Mouse (Mus musculus) stomach, postnatal 0 days (tissue): ENCODE results near the gene D10Jhu81e. TPM values are rescaled to one million over a fixed set of nuclear protein-coding genes. Genes with fewer than 3 reads are reported as not detected.

ENCODE experiments used
- ATAC-seq: fragments of 200-750 bp; cut with Nextera tagmentation; 2 replicates; pipeline ENCODE4 v1.8.0; 2017; ENCODE audit not compliant: low FRiP score, low TSS enrichment
- DNase-seq: peaks from one replicate; pipeline ENCODE4 v3.0.0-alpha.2; 2016; ENCODE audit warnings: low spot score
- H3K27ac ChIP-seq: fragments of 300-500 bp; sonication (generic); replicated peaks from 2 replicates; pipeline ENCODE4 v1.5.1; 2014; ENCODE audit warnings: mild to moderate bottlenecking, control low read depth
- H3K27me3 ChIP-seq: fragments of 300-500 bp; sonication (generic); 2 replicates; pipeline ENCODE4 v1.6.1; 2014; ENCODE audit warnings: low read length; ENCODE audit not compliant: control insufficient read depth, insufficient read depth
- H3K36me3 ChIP-seq: fragments of 300-500 bp; sonication (generic); 2 replicates; pipeline ENCODE4 v1.6.1; 2014; ENCODE audit warnings: low read length, mixed read lengths; ENCODE audit not compliant: control insufficient read depth, insufficient read depth
- H3K4me1 ChIP-seq: fragments of 300-500 bp; sonication (generic); replicated peaks from 2 replicates; pipeline ENCODE4 v1.6.1; 2014; ENCODE audit warnings: antibody characterized with exemption; ENCODE audit not compliant: control insufficient read depth, insufficient read depth
- H3K4me2 ChIP-seq: fragments of 300-500 bp; sonication (generic); replicated peaks from 2 replicates; pipeline ENCODE4 v1.6.1; 2014; ENCODE audit warnings: low read depth, mild to moderate bottlenecking, control low read depth, moderate library complexity
- H3K4me3 ChIP-seq: fragments of 300-500 bp; sonication (generic); 2 replicates; pipeline ENCODE4 v1.5.1; 2014; ENCODE audit warnings: low read depth, low read length, control low read depth
- H3K9ac ChIP-seq: fragments of 300-500 bp; sonication (generic); 2 replicates; pipeline ENCODE4 v1.6.1; 2014; ENCODE audit warnings: mild to moderate bottlenecking, low read length, control low read depth, mixed read lengths
- H3K9me3 ChIP-seq: fragments of 300-500 bp; sonication (generic); 2 replicates; pipeline ENCODE4 v1.6.1; 2016; ENCODE audit warnings: low read length; ENCODE audit not compliant: control insufficient read depth
- CTCF ChIP-seq: IDR thresholded peaks from 2 replicates; pipeline ENCODE4 v1.5.1; 2016; ENCODE audit warnings: antibody characterized with exemption, low read depth, mild to moderate bottlenecking, moderate library complexity
- EP300 ChIP-seq: optimal IDR thresholded peaks from 2 replicates; pipeline ENCODE3; 2016; ENCODE audit warnings: antibody characterized with exemption
- WGBS: fragments of 180-500 bp; shearing (Covaris S2); extraction: QIAGEN DNeasy Blood & Tissue Kit; methylation state at CpG from one replicate; pipeline ENCODE4 v1.1.7; 2014; 5-methylcytosine and 5-hydroxymethylcytosine counted together
- polyA plus RNA-seq: library from polyadenylated mRNA; unstranded; fragments of >200 nt; fragmentation: Nextera tagmentation; extraction: Ambion mirVana; gene quantifications from 2 replicates; pipeline ENCODE4 v1.2.1, GENCODE M21; 2015

The D10Jhu81e gene
- polyA plus RNA-seq, 1 experiment from 2014 or later: 28.4 TPM

DNA sequence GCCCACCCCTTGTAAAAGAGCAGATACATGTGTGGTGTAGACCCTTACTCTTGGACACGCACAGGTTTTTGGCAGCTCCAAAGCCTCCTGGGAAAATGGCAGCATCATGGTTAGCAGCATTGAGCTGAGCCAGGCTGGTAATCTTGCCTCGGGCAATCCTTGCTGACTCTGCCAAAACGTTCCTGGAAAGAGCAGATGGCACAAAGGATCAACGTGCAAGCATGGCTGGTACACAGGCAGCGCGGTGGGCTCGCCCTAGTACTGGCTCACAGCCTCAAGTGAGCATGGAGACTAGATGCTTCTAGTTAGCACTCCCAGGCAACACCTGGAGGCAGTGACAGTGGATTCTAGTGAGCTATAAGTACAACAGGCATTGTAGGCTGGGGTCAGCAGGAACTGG is 2.2 kb downstream of the D10Jhu81e start:
- no peaks in the 10 kb centered on the region for H3K9me3 ChIP-seq
- DNase-seq (no peak), ATAC-seq (no peak)
- WGBS: 83% methylated on average over 7 of the region's 7 CpGs
- no peaks in the 10 kb centered on the region for H3K27me3 ChIP-seq
- TF ChIP-seq CTCF (no peak), EP300 (no peak)
- no peak overlapping the region for H3K27ac ChIP-seq
- no peak overlapping the region for H3K9ac ChIP-seq
- 0 out of 2 replicates have a peak, but pooled peaks cover 3% of the 10 kb centered on the region for H3K4me1 ChIP-seq
- no peak overlapping the region for H3K4me2 ChIP-seq
- H3K36me3 ChIP-seq: peaks cover 24% of the 10 kb centered on the region
- H3K4me3 ChIP-seq: no peak overlapping the region

DNA sequence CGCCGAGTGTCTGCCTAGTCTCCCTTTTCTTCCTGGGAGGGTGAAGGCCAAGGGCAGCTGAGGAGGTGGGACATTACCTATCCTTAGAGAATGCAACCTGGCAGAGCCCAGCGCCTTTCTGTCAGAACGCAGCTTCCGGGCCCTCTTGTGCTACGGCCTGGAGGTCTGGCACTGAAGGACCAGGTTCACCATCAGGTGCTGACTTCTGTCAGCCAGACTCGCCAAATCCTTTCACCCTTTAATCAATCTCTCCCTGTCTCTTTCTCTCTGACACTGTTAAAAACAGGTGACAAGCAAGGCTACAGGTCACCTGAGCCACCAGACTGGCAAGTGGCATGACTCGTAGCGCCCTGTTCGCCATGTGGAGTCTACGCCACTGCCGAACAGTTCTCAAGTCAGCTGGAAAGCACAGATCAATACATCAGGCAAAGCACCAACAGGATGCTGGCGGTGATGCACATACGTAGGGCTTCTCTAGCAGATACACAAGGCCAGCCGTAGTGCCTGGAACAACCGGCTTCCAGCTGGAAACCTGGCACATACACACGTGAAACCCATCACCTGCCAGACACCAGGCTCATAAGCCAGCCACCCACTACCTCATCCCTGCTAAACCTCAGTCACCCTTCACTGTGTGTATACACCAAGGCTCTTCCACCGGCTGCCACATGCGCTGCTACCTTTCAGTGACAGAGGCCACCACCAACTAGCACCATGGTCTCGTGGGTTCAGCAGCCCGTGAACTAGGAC is 4.2 kb downstream of the D10Jhu81e start:
- H3K36me3 ChIP-seq: peaks cover 20% of the 10 kb centered on the region
- H3K4me2 ChIP-seq: no peak overlapping the region
- TF ChIP-seq EP300: no peak
- TF ChIP-seq CTCF: no peak
- no peak for ATAC-seq
- DNase-seq: no peak
- 0 out of 2 replicates have a peak, but pooled peaks cover 3% of the 10 kb centered on the region for H3K4me1 ChIP-seq
- H3K27me3 ChIP-seq: no peaks in the 10 kb centered on the region
- WGBS: 88% methylated on average over 21 of the region's 21 CpGs
- no peaks in the 10 kb centered on the region for H3K9me3 ChIP-seq
- H3K9ac ChIP-seq: no peak overlapping the region
- H3K27ac ChIP-seq: no peak overlapping the region
- H3K4me3 ChIP-seq: no peak overlapping the region

DNA sequence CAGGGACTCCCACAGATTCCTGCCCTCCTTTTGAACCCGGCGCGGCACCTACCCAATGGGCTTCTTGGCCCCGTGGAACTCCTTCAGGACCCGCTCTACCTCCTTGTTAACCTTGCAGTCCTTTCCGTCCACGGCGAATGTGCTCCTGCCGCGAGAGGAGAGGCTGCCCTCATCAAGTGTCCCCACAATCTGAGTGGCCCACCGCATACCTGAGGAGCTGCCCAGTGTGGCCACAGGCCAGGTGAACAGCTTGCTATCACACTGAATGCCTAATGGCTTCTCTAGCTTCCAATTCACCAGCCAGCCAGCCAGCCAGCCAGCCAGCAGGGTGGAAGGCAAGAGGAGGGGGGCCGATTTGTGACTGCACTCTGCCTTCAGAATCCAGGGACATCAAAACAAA is 4.8 kb downstream of the D10Jhu81e start:
- Histone ChIP-seq H3K9ac (no peak overlapping the region), H3K9me3 (no peaks in the 10 kb centered on the region), H3K27ac (no peak overlapping the region), H3K4me3 (no peak overlapping the region), H3K4me1 (0 out of 2 replicates have a peak, but pooled peaks cover 4% of the 10 kb centered on the region), H3K4me2 (no peak overlapping the region), H3K27me3 (no peaks in the 10 kb centered on the region), H3K36me3 (peaks cover 20% of the 10 kb centered on the region)
- TF ChIP-seq EP300: no peak
- TF ChIP-seq CTCF: no peak
- ATAC-seq (no peak), DNase-seq (no peak)
- WGBS: 93% methylated on average over 12 of the region's 12 CpGs

GRCm38 (mm10) chr10:78163923-78164322 is 5.7 kb downstream of the D10Jhu81e start:
- Histone ChIP-seq H3K4me1 (0 out of 2 replicates have a peak, but pooled peaks cover 4% of the 10 kb centered on the region), H3K36me3 (peaks cover 20% of the 10 kb centered on the region), H3K9ac (no peak overlapping the region), H3K9me3 (no peaks in the 10 kb centered on the region), H3K27me3 (no peaks in the 10 kb centered on the region), H3K4me3 (no peak overlapping the region), H3K27ac (no peak overlapping the region), H3K4me2 (no peak overlapping the region)
- ATAC-seq (no peak; the same call in 1 of the 2 replicates), DNase-seq (peak; percentile 74)
- 21% methylated on average over 4 of the region's 4 CpGs for WGBS
- TF ChIP-seq CTCF: peak; percentile 91
- no peak for TF ChIP-seq EP300

- no peak for ATAC-seq
- Histone ChIP-seq H3K4me1 (0 out of 2 replicates have a peak, but pooled peaks cover 3% of the 10 kb centered on the region), H3K9ac (no peak overlapping the region), H3K36me3 (peaks cover 20% of the 10 kb centered on the region), H3K27ac (peak overlapping the region; percentile 49; the same call in 1 of the 2 replicates), H3K4me2 (no peak overlapping the region), H3K27me3 (no peaks in the 10 kb centered on the region), H3K4me3 (no peak overlapping the region), H3K9me3 (no peaks in the 10 kb centered on the region)
- no peak for DNase-seq
- 88% methylated on average over 9 of the region's 9 CpGs for WGBS
- no peak for TF ChIP-seq EP300
- TF ChIP-seq CTCF: no peak
These were observed 6.3 kb downstream of the D10Jhu81e start for GRCm38 (mm10) chr10:78163241-78163640.

GRCm38 (mm10) chr10:78162646-78163045 is 6.9 kb downstream of the D10Jhu81e start:
- no peak for TF ChIP-seq EP300
- TF ChIP-seq CTCF: no peak
- 0 out of 2 replicates have a peak, but pooled peaks cover 3% of the 10 kb centered on the region for H3K4me1 ChIP-seq
- H3K9me3 ChIP-seq: no peaks in the 10 kb centered on the region
- H3K4me3 ChIP-seq: no peak overlapping the region
- no peaks in the 10 kb centered on the region for H3K27me3 ChIP-seq
- DNase-seq (no peak), ATAC-seq (no peak)
- WGBS: 86% methylated on average over 12 of the region's 12 CpGs
- peaks cover 20% of the 10 kb centered on the region for H3K36me3 ChIP-seq
- H3K9ac ChIP-seq: no peak overlapping the region
- H3K27ac ChIP-seq: peak overlapping the region; percentile 49
- H3K4me2 ChIP-seq: no peak overlapping the region
